Mouse (Mus musculus) G1E (cell line): ENCODE results near the gene Jpt1.

ENCODE experiments used
- CTCF ChIP-seq: IDR thresholded peaks from 2 replicates; pipeline ENCODE4 v1.5.1; 2012; ENCODE audit warnings: low read depth, low read length, inconsistent platforms, mixed read lengths
- GATA1 ChIP-seq: IDR thresholded peaks from 2 replicates; pipeline ENCODE4 v1.6.1; 2012; ENCODE audit warnings: borderline replicate concordance, low read length, inconsistent platforms, mixed read lengths
- GATA2 ChIP-seq: IDR thresholded peaks from 2 replicates; pipeline ENCODE4 v1.6.1; 2012; ENCODE audit warnings: low read depth, low read length, inconsistent platforms, borderline replicate concordance
- TAL1 ChIP-seq: conservative IDR thresholded peaks from 2 replicates; pipeline ENCODE4 v1.6.1; 2012; ENCODE audit warnings: low read depth, low read length, inconsistent platforms, mixed read lengths

- TF ChIP-seq CTCF (no peak), GATA1 (no peak), TAL1 (no peak), GATA2 (no peak)
Observed at GRCm38 (mm10) chr11:115467217-115467618, 47.0 kb downstream of the Jpt1 start.
